9 mouse cellular contexts compared by ENCODE assay signal in the genomic region with DNA sequence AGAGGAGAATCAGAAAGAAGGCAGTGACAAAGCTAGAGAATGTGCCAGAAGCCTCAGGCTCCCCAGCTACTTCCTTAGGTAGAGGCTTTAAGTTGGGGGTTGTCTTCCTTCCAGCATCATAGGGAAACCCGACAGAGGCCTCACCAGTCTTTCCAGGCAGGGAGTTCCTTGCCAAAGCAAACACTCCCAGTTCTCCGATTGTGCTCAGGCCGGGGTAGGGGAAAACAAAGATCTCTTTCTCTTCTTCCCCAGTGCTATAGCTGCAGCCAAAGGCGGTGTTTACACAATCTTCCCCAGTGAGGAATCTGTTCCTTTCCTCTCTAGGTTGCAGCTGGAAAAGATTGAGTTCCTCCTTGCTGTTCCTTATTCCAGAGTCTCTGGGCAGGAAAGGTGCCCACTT. TPM values are rescaled to one million over a fixed set of nuclear protein-coding genes. Genes with fewer than 3 reads are reported as not detected.
DNase-seq lines count a peak whose midpoint lies in the region; ATAC-seq lines count a peak whose summit lies in the region.
"Had no signal": no experiment of that assay in that cellular context is flagged by ENCODE, and none has a peak within 500 bp of the region (broad histone marks: within the 10 kb centered on the region; RNA-seq: fewer than 3 reads in every experiment).

No protein-coding gene starts in this region.

- H3K9me3 ChIP-seq in embryonic facial prominence, embryonic 12.5 days = no peaks in the 10 kb centered on the region

- H3K4me1 ChIP-seq in embryonic facial prominence, embryonic 12.5 days = peaks cover 13% of the 10 kb centered on the region; the same call in 1 of the 2 replicates

- peak; percentile 72; the same call in 1 of the 2 replicates for ATAC-seq in embryonic facial prominence, embryonic 12.5 days (ENCODE audit: insufficient number of reproducible peaks, insufficient read depth, low FRiP score, low TSS enrichment)

- H3K9ac ChIP-seq in embryonic facial prominence, embryonic 12.5 days = no peak overlapping the region
- H3K9ac ChIP-seq: liver, embryonic 14.5 days had no signal

- H3K27ac ChIP-seq in embryonic facial prominence, embryonic 12.5 days = peak overlapping the region; percentile 89
- H3K27ac ChIP-seq: liver, embryonic 14.5 days had no signal

- DNase-seq in layer of hippocampus, adult 11-12 months (ENCODE audit: low spot score) = peak; percentile 49
- no peak for DNase-seq in layer of hippocampus, postnatal 25 days (ENCODE audit: extremely low spot score in 1 of 2, low spot score in 1 of 2)
- DNase-seq in heart, postnatal 4 days = peak; percentile 68
- peak; percentile 68 for DNase-seq in lung, postnatal 25 days (ENCODE audit: low spot score)
- DNase-seq in cerebellum, adult 11-12 months = no peak
- no peak for DNase-seq in frontal cortex, postnatal 10 days (ENCODE audit: low spot score in 2 of 2)
- DNase-seq in cerebellum, postnatal 36 days = no peak

- H3K36me3 ChIP-seq in embryonic facial prominence, embryonic 12.5 days = peaks cover 13% of the 10 kb centered on the region

- 11% methylated on average over 4 of the region's 4 CpGs for WGBS in embryonic facial prominence, embryonic 12.5 days

- no peak overlapping the region for H3K4me3 ChIP-seq in embryonic facial prominence, embryonic 12.5 days

- no peaks in the 10 kb centered on the region for H3K27me3 ChIP-seq in embryonic facial prominence, embryonic 12.5 days

- H3K4me2 ChIP-seq in embryonic facial prominence, embryonic 12.5 days (replicated peaks) = no peak overlapping the region

RNA-seq across cellular contexts. Expression of a gene that starts 15.5 kb away (rescaled TPM):
- total RNA-seq in layer of hippocampus, postnatal 25 days (2021) = 10 to 100 TPM; 11.4 to 13.4 TPM
- polyA plus RNA-seq in embryonic facial prominence, embryonic 12.5 days (2016; fragmentation: Nextera tagmentation; extraction: Ambion mirVana) = 61.0 and 68.1 TPM in 2 replicates
- 10 to 100 TPM; 34.9 to 35.2 TPM for total RNA-seq in heart, postnatal 4 days (2021)

RNA-seq across cellular contexts. Expression of a gene that starts 31.4 kb away (rescaled TPM):
- 10 to 100 TPM; 34.2 to 50.8 TPM for total RNA-seq in layer of hippocampus, postnatal 25 days (2021)
- 33.7 and 34.2 TPM in 2 replicates for polyA plus RNA-seq in embryonic facial prominence, embryonic 12.5 days (2016; fragmentation: Nextera tagmentation; extraction: Ambion mirVana)
- total RNA-seq in heart, postnatal 4 days (2021) = 10 to 100 TPM; 68.7 to 69.2 TPM

RNA-seq across cellular contexts. Expression of a gene that starts 31.8 kb away (rescaled TPM):
- total RNA-seq in layer of hippocampus, postnatal 25 days (2021) = 1 to 10 TPM; 1.5 to 3.6 TPM
- not detected in 2 replicates for polyA plus RNA-seq in embryonic facial prominence, embryonic 12.5 days (2016; fragmentation: Nextera tagmentation; extraction: Ambion mirVana)
- 1 to 10 TPM in 1 of 2 experiments, not detected in 1; 1.9 TPM for total RNA-seq in heart, postnatal 4 days (2021)
- polyA plus RNA-seq: liver, embryonic 14.5 days had no signal

Comparison
In these comparisons a context has a peak if more than half of its experiments do, and no peak if none do; other contexts are left out.
1. DNase-seq: peak in layer of hippocampus, adult 11-12 months (single experiment), heart, postnatal 4 days (single experiment) and lung, postnatal 25 days (single experiment); none in layer of hippocampus, postnatal 25 days (0 of 2), cerebellum, adult 11-12 months (single experiment), frontal cortex, postnatal 10 days (0 of 2) and cerebellum, postnatal 36 days (0 of 2).